Mouse (Mus musculus): ENCODE results near the gene Lrr1. TPM values are rescaled to one million over a fixed set of nuclear protein-coding genes. Genes with fewer than 3 reads are reported as not detected.

The Lrr1 gene
- total RNA-seq, 2 experiments from 2014 or later: 6.3 to 29.1 TPM

GRCm38 (mm10) chr12:69227776-69228466 lies 59.3 kb downstream of the Lrr1 start, which contains the start of gene Pole2:
Gene Pole2, minus strand, starts transcription at chr12:69228195.
- ATAC-seq (replicated peaks; ENCODE audit: low FRiP score, low TSS enrichment, poor library complexity, severe bottlenecking): peak; percentile 95

Other genes with a start within 250 kb of the Lrr1 start
- gene Rps29, start 9.6 kb upstream of the Lrr1 start, total RNA-seq (2014; fragmentation: Nextera tagmentation): 4,414 and 4,457 TPM in 2 replicates
- 1,975 and 2,681 TPM in 2 replicates for gene Rps29, start 9.6 kb upstream of the Lrr1 start, total RNA-seq (2017)
- 987 and 1,085 TPM in 2 replicates for gene Rpl36al, start 15.3 kb downstream of the Lrr1 start, total RNA-seq (2014; fragmentation: Nextera tagmentation)
- 1,369 and 1,396 TPM in 2 replicates for gene Rpl36al, start 15.3 kb downstream of the Lrr1 start, total RNA-seq (2017)
- gene Mgat2, start 15.3 kb downstream of the Lrr1 start, total RNA-seq (2014; fragmentation: Nextera tagmentation): 30.1 and 32.4 TPM in 2 replicates
- 69.0 and 75.7 TPM in 2 replicates for gene Mgat2, start 15.3 kb downstream of the Lrr1 start, total RNA-seq (2017)
- gene Gm49383, start 28.3 kb downstream of the Lrr1 start, total RNA-seq (2014; fragmentation: Nextera tagmentation): 7.8 and 24.2 TPM in 2 replicates
- gene Gm49383, start 28.3 kb downstream of the Lrr1 start, total RNA-seq (2017): 42.3 and 48.1 TPM in 2 replicates
- gene Dnaaf2, start 29.6 kb downstream of the Lrr1 start, total RNA-seq (2014; fragmentation: Nextera tagmentation): 2.4 and 11.9 TPM in 2 replicates
- gene Dnaaf2, start 29.6 kb downstream of the Lrr1 start, total RNA-seq (2017): 6.0 and 10.7 TPM in 2 replicates
- 24.6 and 33.2 TPM in 2 replicates for gene Gm49384, start 35.5 kb downstream of the Lrr1 start, total RNA-seq (2014; fragmentation: Nextera tagmentation)
- gene Gm49384, start 35.5 kb downstream of the Lrr1 start, total RNA-seq (2017): 18.5 and 30.4 TPM in 2 replicates
- 67.3 and 69.2 TPM in 2 replicates for gene Pole2, start 59.4 kb downstream of the Lrr1 start, total RNA-seq (2014; fragmentation: Nextera tagmentation)
- gene Pole2, start 59.4 kb downstream of the Lrr1 start, total RNA-seq (2017): 39.8 and 44.5 TPM in 2 replicates
- 6.3 and 9.5 TPM in 2 replicates for gene Klhdc1, start 72.4 kb downstream of the Lrr1 start, total RNA-seq (2014; fragmentation: Nextera tagmentation)
- gene Klhdc1, start 72.4 kb downstream of the Lrr1 start, total RNA-seq (2017): 7.3 and 7.7 TPM in 2 replicates
- gene Klhdc2, start 127.9 kb downstream of the Lrr1 start, total RNA-seq (2014; fragmentation: Nextera tagmentation): 55.9 and 87.4 TPM in 2 replicates
- gene Klhdc2, start 127.9 kb downstream of the Lrr1 start, total RNA-seq (2017): 90.1 and 107 TPM in 2 replicates
- gene Nemf, start 188.4 kb downstream of the Lrr1 start, total RNA-seq (2014; fragmentation: Nextera tagmentation): 70.0 and 101 TPM in 2 replicates
- 168 and 179 TPM in 2 replicates for gene Nemf, start 188.4 kb downstream of the Lrr1 start, total RNA-seq (2017)
- 76.7 and 105 TPM in 2 replicates for gene Arf6, start 203.3 kb downstream of the Lrr1 start, total RNA-seq (2014; fragmentation: Nextera tagmentation)
- 98.8 and 150 TPM in 2 replicates for gene Arf6, start 203.3 kb downstream of the Lrr1 start, total RNA-seq (2017)
- not detected in 2 replicates for gene Gm9887, start 203.6 kb downstream of the Lrr1 start, total RNA-seq (2014; fragmentation: Nextera tagmentation)
- not detected in 2 replicates for gene Gm9887, start 203.6 kb downstream of the Lrr1 start, total RNA-seq (2017)

Measured in megakaryocyte-erythroid progenitor cell, adult 5-6 weeks (primary cell).